Mouse (Mus musculus): ENCODE results near the gene Shank2.

DNA sequence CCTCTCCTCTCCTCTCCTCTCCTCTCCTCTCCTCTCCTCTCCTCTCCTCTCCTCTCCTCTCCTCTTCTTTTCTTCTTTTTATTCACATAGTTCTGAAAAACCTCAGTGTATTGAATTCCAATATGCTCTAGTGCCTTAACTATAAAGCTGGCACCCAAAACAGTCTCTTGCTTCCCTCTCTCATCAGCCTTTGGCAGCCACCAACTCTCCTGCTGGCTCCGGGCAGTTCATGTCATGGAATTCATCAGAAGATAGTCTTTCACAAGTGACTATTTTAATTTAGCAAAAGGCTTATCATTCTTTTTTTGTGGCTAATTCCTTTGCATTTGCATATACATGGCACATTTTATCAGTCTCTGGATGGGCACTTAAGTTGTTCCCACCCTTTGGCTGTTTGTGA, 203.4 kb downstream of the Shank2 start:
- TF ChIP-seq CTCF (IDR thresholded peaks at IDR 0.05; ENCODE audit: low read depth) (no peak), EP300 (optimal IDR thresholded peaks at IDR 0.05) (no peak)
